Mouse (Mus musculus): ENCODE measurements around the gene Mbtps1. TPM values are rescaled to one million over a fixed set of nuclear protein-coding genes. Genes with fewer than 3 reads are reported as not detected.
A peak's percentile ranks its signal among the peaks of the same experiment; 100 is the strongest.

Gene Mbtps1
- 25.1 to 55.3 TPM (median 48.6 TPM) in 3 replicates for total RNA-seq (2017)

DNA sequence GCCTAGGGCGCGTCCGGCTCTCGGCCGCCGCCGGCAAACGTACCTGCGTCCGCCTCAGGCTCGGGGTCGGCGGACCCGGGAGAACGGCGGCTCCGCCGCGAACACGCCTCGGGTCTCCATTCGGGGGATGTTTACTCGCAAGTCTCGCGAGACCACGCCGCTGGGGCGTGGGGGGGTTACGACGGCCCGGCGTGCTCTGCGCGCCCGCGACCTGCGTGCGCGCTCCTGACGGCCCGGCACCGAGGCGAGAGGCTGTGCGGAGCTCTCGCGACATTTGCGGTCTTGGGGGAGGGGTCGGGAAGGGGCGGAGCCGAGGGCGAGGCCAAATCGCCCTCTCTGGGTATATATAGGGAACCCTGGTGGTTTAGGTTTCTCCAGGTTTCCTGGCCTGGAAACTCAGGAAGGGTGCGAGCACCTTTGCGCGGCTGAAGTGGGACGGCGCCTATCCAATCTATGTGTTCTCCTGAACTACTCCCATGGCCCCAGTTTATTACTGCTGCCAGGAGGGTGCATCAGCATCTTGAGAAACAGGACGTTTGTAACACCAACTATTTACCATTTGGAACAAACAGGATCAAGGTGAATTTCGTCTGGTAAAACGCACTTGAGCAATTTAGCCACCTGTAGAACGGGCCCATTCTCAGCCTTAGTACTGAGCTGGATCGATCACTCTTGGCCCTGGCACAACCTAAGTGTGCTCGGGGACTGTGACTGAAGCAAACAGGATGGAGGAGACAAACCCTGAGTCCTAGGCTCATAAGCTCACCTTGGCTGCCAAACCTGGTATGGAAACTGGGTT lies at the start of gene Mbtps1:
Mbtps1 (minus strand) TSS at position 133 of the 799 bp plus-strand sequence.
- ATAC-seq (replicated peaks; ENCODE audit: insufficient number of reproducible peaks, low FRiP score, low TSS enrichment, poor library complexity, severe bottlenecking) = peak; percentile 90

DNA sequence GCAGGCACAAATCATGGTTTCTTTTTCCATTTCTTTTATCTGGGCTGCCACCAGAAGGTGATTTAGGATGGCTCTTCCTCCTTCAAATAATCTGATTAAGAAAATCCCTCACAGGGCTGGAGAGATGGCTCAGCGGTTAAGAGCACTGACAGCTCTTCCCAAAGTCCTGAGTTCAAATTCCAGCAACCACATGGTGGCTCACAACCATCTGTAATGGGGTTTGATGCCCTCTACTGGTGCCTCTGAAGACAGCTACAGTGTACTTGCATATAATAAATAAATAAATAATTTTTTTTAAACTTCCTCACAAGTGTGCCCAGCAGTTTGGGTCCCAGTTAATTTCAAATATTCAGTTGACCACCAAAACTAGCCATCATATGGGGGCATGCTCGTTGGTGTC lies 47.7 kb upstream of the Mbtps1 start:
- no peak for ATAC-seq (replicated peaks; ENCODE audit: insufficient number of reproducible peaks, low FRiP score, low TSS enrichment, poor library complexity, severe bottlenecking)

DNA sequence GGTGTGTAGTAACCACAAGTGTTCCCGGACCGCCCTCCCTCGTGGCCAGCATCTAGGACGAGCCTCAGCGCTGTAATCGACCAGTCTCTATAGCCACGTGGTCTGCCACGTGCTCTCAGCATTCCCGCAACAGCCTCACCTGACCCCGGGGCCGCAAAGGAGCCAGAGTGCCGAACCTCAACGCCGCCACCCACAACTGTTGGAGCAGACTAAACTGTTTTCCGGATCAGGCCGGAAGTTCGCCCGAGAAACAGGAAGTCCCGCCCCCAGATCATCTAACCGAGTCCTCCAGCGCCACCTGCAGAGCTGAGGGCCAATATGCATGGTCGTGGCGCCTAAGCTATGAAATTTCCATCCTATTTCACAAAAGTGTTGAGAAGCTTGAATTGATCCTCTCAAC lies 46.5 kb upstream of the Mbtps1 start, which contains the start of gene Taf1c:
Taf1c (minus strand) TSS at position 227 of the 400 bp plus-strand sequence.
- peak; percentile 98 for ATAC-seq (replicated peaks; ENCODE audit: insufficient number of reproducible peaks, low FRiP score, low TSS enrichment, poor library complexity, severe bottlenecking)

DNA sequence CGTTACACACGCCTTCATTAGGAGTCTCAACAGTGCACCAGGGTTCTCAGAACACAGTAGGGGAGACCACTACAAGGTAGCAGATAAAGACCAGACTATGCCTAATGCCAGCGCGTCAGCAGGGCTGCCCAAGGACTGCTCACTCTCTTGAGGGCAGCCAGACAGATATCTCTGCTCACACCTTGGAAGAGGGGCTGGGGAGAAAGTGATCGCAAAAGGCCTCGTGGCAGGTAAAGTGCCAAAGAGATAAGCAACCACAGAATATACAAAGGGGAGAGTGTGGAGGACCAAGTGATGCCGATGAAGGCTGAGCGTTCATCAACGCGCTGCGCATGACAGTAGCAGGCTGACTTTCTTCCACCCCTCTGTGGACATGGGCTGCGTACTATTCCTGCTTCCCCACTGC lies 45.9 kb upstream of the Mbtps1 start:
- ATAC-seq (replicated peaks; ENCODE audit: insufficient number of reproducible peaks, low FRiP score, low TSS enrichment, poor library complexity, severe bottlenecking) = no peak

DNA sequence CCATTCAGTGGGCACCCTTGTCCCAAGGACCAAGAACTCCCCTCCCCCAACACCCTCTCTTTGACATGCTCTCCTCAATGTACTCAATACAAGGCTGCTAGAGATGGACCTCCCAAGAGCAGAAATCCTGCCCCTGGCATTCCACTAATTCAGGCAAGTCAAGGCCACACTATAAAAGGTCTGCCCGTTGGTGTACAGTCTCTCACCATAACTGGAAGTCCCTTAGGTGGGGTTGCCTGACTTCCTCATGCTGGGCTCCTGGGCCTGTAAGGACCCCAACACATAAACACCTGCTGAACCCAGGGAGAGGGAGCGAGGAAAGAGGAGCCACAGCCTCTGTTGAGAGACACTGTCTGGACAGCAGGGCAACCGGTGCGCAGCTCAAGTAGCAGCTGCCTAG lies 45.2 kb upstream of the Mbtps1 start:
- ATAC-seq (replicated peaks; ENCODE audit: insufficient number of reproducible peaks, low FRiP score, low TSS enrichment, poor library complexity, severe bottlenecking) = no peak

DNA sequence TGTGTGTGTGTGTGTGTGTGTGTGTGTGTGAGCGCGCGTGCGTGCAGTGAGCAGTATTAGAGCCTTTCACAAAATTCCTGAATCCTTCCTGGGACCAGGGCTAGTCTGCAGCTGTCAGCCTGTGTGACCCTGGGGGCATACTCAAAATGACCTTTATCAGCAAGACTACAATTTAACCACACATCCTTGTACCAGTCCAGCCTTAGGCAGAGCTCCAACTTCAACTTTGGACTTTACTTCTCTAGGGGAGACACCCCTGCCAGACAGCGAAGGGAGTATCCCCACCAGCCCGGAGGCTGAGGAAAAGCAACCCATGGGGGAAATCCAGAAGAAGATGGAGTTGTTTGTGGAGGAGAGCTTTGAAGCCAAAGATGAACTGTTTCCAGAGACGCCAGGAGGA lies 32.9 kb upstream of the Mbtps1 start:
- ATAC-seq (replicated peaks; ENCODE audit: insufficient number of reproducible peaks, low FRiP score, low TSS enrichment, poor library complexity, severe bottlenecking) = no peak

DNA sequence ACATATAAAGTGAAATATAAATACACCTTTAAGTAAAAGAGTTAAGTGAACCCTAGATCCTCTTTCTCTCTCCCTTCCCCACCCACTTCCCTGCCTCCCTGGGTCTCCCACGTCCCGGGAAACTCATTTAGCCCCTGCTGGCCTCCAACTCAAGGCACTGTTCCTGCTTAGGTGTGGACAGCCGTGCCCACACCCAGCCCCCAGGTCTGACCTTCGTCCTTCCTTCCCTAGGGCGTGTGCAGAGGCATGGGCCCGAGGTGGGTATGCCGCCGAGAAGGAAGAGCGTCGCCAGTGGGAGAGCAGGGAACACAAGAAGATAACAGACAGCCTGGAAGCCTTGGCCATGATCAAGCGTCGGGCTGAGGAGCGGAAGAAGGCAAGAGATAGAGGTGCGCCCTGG lies 31.8 kb upstream of the Mbtps1 start:
- no peak for ATAC-seq (replicated peaks; ENCODE audit: insufficient number of reproducible peaks, low FRiP score, low TSS enrichment, poor library complexity, severe bottlenecking)

DNA sequence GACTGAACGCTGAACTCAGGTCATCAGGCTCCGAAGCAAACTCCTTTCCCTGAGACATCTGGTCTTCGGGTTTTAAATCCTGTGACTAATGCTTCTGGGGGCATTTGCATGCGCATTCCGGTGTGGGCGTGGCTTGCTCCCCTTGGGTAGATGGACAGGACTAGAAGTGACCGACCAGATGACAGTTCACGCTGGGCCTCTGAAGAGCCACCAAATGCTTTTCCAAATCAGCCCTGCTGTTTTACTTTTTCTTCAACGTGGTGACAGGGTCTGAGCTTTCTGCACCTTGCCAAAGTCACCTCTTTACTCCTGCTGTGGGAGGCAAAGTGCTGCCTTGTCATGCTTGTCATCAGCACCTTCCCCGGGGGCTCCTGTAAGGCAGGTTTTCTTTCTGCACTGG lies 30.3 kb upstream of the Mbtps1 start:
- ATAC-seq (replicated peaks; ENCODE audit: insufficient number of reproducible peaks, low FRiP score, low TSS enrichment, poor library complexity, severe bottlenecking) = no peak

DNA sequence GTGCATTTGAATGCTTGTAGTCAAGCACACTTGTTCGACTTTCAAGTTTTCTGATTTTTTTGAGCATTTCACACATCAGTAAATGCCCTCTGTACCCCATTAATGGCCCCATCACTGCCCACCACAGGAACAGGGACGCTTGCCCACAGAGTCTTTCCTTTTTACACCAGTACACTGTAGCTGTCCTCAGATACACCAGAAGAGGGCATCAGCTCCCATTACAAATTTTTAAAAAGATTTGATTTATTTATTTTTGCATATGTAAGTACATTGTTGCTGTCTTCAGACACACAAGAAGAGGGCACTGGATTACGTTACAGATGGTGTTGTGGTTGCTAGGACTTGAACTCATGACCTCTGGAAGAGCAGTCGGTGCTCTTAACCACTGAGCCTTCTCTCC lies 29.8 kb upstream of the Mbtps1 start:
- no peak for ATAC-seq (replicated peaks; ENCODE audit: insufficient number of reproducible peaks, low FRiP score, low TSS enrichment, poor library complexity, severe bottlenecking)

DNA sequence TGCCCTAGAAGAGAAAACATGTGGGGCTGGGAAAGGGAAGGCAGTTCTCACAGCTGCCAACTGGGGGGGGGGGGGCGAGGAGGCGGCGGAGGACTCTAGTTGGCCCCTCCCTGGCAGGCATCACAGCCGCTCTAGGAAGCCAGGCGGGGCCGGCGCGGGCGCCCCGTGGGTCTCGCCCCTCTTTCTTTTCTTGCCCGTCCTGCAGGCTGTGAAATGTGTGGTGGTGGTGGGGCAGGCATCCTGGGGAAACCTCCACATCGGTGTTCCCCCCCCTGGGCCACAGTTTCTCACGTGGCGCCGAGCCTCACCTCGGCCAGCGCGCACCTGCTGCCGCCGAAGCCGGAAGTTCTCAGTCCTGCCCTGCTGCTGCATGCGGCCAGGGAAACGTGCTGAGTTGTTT lies 27.4 kb upstream of the Mbtps1 start:
- ATAC-seq (replicated peaks; ENCODE audit: insufficient number of reproducible peaks, low FRiP score, low TSS enrichment, poor library complexity, severe bottlenecking) = no peak

DNA sequence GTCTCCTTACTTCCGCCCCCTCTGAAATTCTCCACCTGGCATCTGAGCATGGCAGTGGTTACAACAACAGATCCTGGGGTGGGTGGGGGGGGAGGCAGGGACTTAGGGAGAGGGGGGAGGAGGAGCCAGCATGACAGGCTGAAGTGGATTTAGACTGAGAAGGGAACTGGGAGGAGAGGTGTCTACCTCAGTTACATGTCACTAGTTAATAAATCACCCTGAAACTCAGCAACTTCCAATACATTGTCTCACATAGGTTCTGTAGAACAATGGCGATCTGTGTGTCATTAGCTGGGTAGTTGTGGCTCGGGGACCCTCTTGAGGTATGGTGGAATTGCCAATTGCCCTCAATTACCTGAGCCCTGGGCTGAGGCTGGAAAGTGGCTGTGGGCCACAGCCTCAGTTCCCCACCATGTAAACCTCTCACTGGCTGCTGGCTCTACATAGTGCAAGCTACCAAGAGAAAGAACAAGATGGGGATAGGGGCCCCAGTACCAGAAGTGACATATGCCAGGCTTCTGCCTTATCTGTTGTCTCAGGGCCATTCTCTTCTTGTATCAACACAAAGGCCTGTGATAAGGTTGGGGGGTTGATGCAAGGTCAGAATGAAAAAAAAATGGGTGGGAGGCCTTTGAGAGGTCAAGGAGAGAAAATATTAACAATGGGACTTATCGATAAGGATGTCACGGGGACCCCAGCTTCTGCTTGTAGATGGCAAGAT lies 22.1 kb upstream of the Mbtps1 start:
- no peak for ATAC-seq (replicated peaks; ENCODE audit: insufficient number of reproducible peaks, low FRiP score, low TSS enrichment, poor library complexity, severe bottlenecking)

DNA sequence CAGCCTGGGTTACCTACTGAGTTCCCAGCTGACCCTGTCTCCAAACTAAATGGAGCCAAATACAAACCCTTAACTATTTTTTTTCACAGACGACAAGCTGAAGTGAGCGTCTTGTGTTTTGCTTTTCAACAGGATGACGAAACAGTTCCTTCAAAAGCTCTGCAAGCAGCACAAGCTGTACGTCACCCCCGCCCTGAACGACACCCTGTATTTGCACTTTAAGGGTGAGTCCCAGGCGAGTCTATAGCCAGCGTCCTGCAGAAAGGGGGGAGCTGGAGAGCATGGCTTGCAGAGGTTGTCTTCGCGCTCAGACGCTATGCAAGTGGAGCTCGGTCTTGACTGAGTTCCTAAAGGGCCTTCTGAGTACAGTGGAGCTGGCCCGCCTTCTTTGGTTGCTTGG lies 20.6 kb upstream of the Mbtps1 start:
- no peak for ATAC-seq (replicated peaks; ENCODE audit: insufficient number of reproducible peaks, low FRiP score, low TSS enrichment, poor library complexity, severe bottlenecking)

DNA sequence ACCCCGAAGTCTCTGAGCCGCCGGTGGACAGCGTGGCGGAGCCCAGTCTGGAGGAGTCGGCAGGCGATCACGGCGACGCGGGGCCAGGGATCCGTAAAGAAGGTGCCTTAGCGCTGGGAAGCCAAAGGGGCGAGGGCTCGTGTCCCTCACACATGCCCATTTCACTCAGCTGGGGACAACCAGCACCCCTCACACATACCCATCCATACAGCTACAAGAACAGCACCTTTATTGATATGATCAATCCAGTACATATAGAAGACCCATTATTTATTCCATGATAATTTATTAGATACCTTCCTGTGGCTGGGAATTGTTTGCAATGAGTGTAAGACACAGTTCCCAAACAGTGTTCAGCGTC lies 16.8 kb upstream of the Mbtps1 start:
- ATAC-seq (replicated peaks; ENCODE audit: insufficient number of reproducible peaks, low FRiP score, low TSS enrichment, poor library complexity, severe bottlenecking) = no peak; the same call in 1 of the 2 replicates

DNA sequence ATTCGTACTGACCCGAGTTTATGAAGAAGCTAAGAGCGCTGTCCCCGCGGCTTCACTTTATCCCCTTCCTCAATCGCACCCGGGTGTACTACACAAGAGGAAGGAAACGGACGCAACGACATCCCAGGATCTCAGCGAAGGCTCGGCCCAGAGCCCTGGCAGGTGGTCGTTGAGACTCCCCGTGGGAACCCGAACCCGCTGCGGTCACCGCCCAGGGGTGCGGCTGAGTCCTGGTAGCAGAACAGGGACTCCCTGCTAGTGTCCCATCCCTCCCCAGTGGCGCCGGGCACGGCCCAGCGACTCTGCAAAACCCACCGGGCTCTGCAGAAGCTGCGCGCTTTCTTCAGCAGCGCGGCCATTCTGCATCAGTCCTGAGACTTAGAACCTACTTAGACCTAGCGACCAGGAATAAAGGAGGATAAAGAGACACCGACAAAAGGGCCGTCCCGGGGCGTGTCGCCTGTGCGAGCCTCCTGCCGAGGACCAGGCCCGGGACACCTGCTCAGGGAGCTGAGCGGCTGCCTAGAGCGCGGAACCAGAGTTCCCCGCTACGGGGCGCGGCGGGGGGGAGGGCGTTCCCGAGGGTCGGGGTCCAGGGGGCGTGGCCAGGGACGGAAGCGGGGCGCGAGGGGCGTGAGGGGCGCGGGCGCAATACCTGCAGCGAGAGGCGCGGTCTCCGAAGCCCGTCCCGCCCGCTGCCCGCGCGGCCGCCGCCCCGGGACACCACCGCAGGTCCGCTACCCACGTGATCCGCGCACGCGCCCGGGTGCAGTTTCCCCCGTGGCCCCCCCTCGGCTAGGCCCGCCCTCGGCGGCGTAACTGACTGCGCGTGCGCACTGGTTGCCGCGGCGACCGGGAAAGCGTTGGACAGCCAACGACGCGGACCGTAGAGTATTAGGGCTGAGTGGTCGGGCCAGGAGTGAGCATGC lies 16.2 kb upstream of the Mbtps1 start, which contains the start of the genes Hsdl1 and Dnaaf1:
Hsdl1 (minus strand) TSS at position 747 of the 929 bp plus-strand sequence.
Dnaaf1 (plus strand) TSS at position 799 of the 929 bp plus-strand sequence.
- peak; percentile 72 for ATAC-seq (replicated peaks; ENCODE audit: insufficient number of reproducible peaks, low FRiP score, low TSS enrichment, poor library complexity, severe bottlenecking)

DNA sequence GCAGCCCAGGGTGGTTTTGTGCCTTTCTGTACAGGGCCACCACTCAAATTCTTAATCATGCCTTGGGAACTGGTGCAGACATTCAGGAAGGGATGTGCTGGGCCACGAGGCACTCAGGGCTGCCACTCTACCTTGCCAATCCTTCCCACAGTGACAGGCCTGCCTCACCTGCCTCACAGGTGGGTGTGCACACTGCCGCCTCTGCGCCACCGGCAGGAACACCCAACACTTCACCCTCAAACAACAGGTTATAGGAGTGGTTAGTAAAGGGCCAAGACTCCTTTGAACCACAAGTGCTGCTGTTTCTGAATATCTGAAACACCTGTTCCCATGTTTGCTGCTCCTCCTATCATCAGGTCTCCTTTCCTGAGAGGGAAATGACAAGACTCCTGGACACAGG lies 13.9 kb upstream of the Mbtps1 start:
- no peak for ATAC-seq (replicated peaks; ENCODE audit: insufficient number of reproducible peaks, low FRiP score, low TSS enrichment, poor library complexity, severe bottlenecking)

DNA sequence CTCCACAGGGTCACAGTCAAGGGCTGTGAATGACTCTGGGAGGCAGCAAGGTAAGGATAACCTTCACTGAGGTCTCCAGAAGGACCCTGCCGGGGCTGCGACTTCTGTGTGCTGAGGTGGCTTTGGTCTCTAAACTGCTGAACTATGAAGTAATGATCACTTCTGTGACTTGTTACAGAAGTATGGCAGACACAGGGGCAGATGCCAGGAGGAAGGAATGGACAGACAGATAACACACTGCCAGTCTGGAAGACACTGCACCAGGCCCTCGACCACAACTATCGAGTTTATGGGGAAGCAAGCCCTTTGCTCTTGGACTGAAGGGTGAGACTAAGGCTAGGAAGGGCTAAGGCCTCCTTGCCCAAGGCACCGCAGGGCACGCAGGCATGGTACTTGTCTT lies 12.6 kb upstream of the Mbtps1 start:
- no peak for ATAC-seq (replicated peaks; ENCODE audit: insufficient number of reproducible peaks, low FRiP score, low TSS enrichment, poor library complexity, severe bottlenecking)

DNA sequence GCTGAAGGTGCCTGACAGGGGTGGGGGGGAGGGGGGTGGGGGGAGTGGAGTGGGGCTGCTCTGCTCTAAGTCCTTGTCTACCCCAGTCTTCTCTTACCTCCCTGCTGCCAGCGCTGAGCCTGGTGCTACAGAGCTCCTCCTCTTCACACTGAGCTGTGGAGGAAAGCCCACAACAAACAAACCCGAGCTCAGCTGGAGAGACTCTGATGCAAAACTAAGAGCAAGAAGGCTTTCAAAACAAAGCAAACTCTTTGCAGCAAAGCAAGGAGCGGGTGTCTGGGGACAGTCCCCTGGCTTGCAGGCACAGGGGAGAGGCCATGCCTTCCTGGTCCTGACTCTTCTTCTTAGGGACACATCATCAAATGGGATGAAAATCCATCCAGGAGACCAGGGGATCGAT lies 11.3 kb upstream of the Mbtps1 start:
- ATAC-seq (replicated peaks; ENCODE audit: insufficient number of reproducible peaks, low FRiP score, low TSS enrichment, poor library complexity, severe bottlenecking) = no peak

DNA sequence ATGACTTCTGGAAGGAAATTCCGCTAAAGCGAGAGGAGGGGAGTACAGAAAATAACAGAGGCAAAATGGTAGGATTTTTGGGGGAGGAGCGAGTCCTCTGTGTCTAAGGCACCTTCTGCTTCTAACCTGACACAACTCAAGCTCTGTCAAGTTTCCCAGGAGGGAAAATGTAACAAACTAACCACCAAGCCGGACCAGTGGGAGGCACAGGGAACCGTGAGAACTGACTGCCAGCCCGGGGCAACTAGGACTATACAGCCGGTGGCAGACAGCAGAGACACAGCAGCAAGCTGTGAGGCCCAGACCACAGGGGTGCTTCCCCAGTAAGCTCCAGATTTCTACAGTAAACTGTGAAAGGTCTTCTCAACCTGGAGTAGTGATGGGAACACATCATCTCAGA lies 10.4 kb upstream of the Mbtps1 start:
- ATAC-seq (replicated peaks; ENCODE audit: insufficient number of reproducible peaks, low FRiP score, low TSS enrichment, poor library complexity, severe bottlenecking) = no peak

DNA sequence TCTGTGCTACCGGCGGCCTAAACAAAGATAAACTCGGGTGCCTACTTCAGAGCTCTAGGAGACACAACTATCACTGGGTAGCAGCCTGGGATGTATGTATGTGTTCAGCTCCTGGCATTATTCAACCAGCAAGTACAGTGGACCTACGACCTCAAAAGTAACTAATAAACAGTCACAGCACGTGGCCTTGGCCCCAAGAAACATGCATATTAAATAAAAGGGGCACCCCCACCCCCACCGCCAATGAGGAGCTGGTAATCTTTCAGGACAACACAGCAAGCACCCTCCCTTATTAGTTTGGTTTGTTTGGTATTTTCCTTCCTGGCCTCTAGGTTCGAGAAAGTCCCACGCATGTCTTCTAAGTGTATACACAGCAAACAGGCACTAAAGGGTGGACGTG lies 9.7 kb upstream of the Mbtps1 start:
- ATAC-seq (replicated peaks; ENCODE audit: insufficient number of reproducible peaks, low FRiP score, low TSS enrichment, poor library complexity, severe bottlenecking) = no peak
